Comparison of ENCODE assay signal across 8 mouse cellular contexts in genomic region chr9:72111622-72112550, GRCm38 (mm10). TPM values are rescaled to one million over a fixed set of nuclear protein-coding genes. Genes with fewer than 3 reads are reported as not detected.
DNase-seq lines count a peak whose midpoint lies in the region; ATAC-seq and TF ChIP-seq lines count a peak whose summit lies in the region.

Gene Tcf12 (minus strand): TSS chr9:72111871.

- H3K27me3 ChIP-seq in heart, embryonic 13.5 days (replicated peaks) = no peaks in the 10 kb centered on the region
- H3K27me3 ChIP-seq in kidney, postnatal 0 days (ENCODE audit: insufficient read depth, low read length) = no peaks in the 10 kb centered on the region
- H3K27me3 ChIP-seq in liver, embryonic 12.5 days (replicated peaks) = no peaks in the 10 kb centered on the region; the same call in 1 of the 2 replicates
- H3K27me3 ChIP-seq in stomach, embryonic 14.5 days (ENCODE audit: control insufficient read depth, insufficient read depth, low read length) = no peaks in the 10 kb centered on the region

- peak within 1 kb of the TSS; percentile 92 for H3K27ac ChIP-seq in brown adipose tissue, adult 24 weeks (replicated peaks; ENCODE audit: low read depth, low read length)
- peak within 1 kb of the TSS; percentile 96 for H3K27ac ChIP-seq in heart, embryonic 13.5 days (replicated peaks)
- peak within 1 kb of the TSS; percentile 97 for H3K27ac ChIP-seq in kidney, postnatal 0 days
- H3K27ac ChIP-seq in liver, embryonic 12.5 days = peak within 1 kb of the TSS; percentile 87
- peak within 1 kb of the TSS; percentile 98 for H3K27ac ChIP-seq in stomach, embryonic 14.5 days (ENCODE audit: low read length)

- H3K9ac ChIP-seq in heart, embryonic 13.5 days = peak within 1 kb of the TSS; percentile 100
- H3K9ac ChIP-seq in kidney, postnatal 0 days (ENCODE audit: low read depth, low read length) = peak within 1 kb of the TSS; percentile 100
- H3K9ac ChIP-seq in liver, embryonic 12.5 days = peak within 1 kb of the TSS; percentile 97
- H3K9ac ChIP-seq in stomach, embryonic 14.5 days (replicated peaks; ENCODE audit: low read depth, low read length) = peak within 1 kb of the TSS; percentile 99

- H3K4me2 ChIP-seq in heart, embryonic 13.5 days = peak within 1 kb of the TSS; percentile 88
- peak within 1 kb of the TSS; percentile 89 for H3K4me2 ChIP-seq in kidney, postnatal 0 days (ENCODE audit: low read length)
- H3K4me2 ChIP-seq in liver, embryonic 12.5 days = peak within 1 kb of the TSS; percentile 98
- peak within 1 kb of the TSS; percentile 73 for H3K4me2 ChIP-seq in stomach, embryonic 14.5 days (replicated peaks; ENCODE audit: low read depth, low read length)

- TF ChIP-seq CTCF in kidney, postnatal 0 days (IDR thresholded peaks at IDR 0.05; ENCODE audit: low read depth) = no peak

- H3K9me3 ChIP-seq in heart, embryonic 13.5 days = no peaks in the 10 kb centered on the region
- no peaks in the 10 kb centered on the region for H3K9me3 ChIP-seq in kidney, postnatal 0 days (replicated peaks; ENCODE audit: low read length)
- no peaks in the 10 kb centered on the region for H3K9me3 ChIP-seq in liver, embryonic 12.5 days (replicated peaks)
- no peaks in the 10 kb centered on the region for H3K9me3 ChIP-seq in stomach, embryonic 14.5 days (ENCODE audit: control insufficient read depth, low read depth, low read length)

- 2% methylated on average over 82 of the region's 88 CpGs for WGBS in heart, embryonic 13.5 days
- WGBS in kidney, postnatal 0 days = 2% methylated on average over 85 of the region's 88 CpGs
- WGBS in liver, embryonic 12.5 days (ENCODE audit: insufficient replicate concordance) = 2% methylated on average over 87 of the region's 88 CpGs
- 1% methylated on average over 84 of the region's 88 CpGs for WGBS in stomach, embryonic 14.5 days

- H3K36me3 ChIP-seq in heart, embryonic 13.5 days = peaks cover 11% of the 10 kb centered on the region
- H3K36me3 ChIP-seq in kidney, postnatal 0 days (ENCODE audit: insufficient read depth, low read length) = no peaks in the 10 kb centered on the region
- H3K36me3 ChIP-seq in liver, embryonic 12.5 days = peaks cover 9% of the 10 kb centered on the region
- peaks cover 8% of the 10 kb centered on the region for H3K36me3 ChIP-seq in stomach, embryonic 14.5 days (ENCODE audit: control insufficient read depth, insufficient read depth, low read length)

- peak within 1 kb of the TSS; percentile 97 for H3K4me3 ChIP-seq in brown adipose tissue, adult 24 weeks (ENCODE audit: insufficient read depth, low read depth, low read length)
- H3K4me3 ChIP-seq in heart, embryonic 13.5 days = peak within 1 kb of the TSS; percentile 99
- peak within 1 kb of the TSS; percentile 100 for H3K4me3 ChIP-seq in kidney, postnatal 0 days (replicated peaks; ENCODE audit: low read depth, low read length)
- H3K4me3 ChIP-seq in liver, embryonic 12.5 days = peak within 1 kb of the TSS; percentile 96
- H3K4me3 ChIP-seq in stomach, embryonic 14.5 days (ENCODE audit: low read depth, low read length) = peak within 1 kb of the TSS; percentile 98

- peak; percentile 70; the same call in 1 of the 2 replicates for ATAC-seq in heart, embryonic 13.5 days (ENCODE audit: extremely low read depth, insufficient number of reproducible peaks, low FRiP score, low TSS enrichment)
- ATAC-seq in kidney, postnatal 0 days (replicated peaks; ENCODE audit: low FRiP score, low read depth) = peak; percentile 86
- ATAC-seq in liver, embryonic 12.5 days = peak; percentile 78
- ATAC-seq in stomach, embryonic 14.5 days (ENCODE audit: insufficient number of reproducible peaks, insufficient read depth, low FRiP score, low read depth) = peak; percentile 91

- peak; percentile 78 to 80 for DNase-seq in CD8-positive naive resting alpha-beta T cell, adult 2 months (ENCODE audit: low read depth in 2 of 2, low spot score in 2 of 2)
- DNase-seq in fibroblast of lung, adult 2 months (ENCODE audit: low read depth) = peak; percentile 56
- DNase-seq in kidney, postnatal 0 days (ENCODE audit: low spot score) = peak; percentile 94
- peak; percentile 92 for DNase-seq in naive thymus-derived CD4-positive, alpha-beta T cell, adult 2 months (ENCODE audit: low read depth)

- H3K4me1 ChIP-seq in brown adipose tissue, adult 24 weeks (ENCODE audit: control insufficient read depth, insufficient read depth, insufficient read length, low read length) = peaks cover 2% of the 10 kb centered on the region; the same call in 1 of the 2 replicates
- peaks cover 24% of the 10 kb centered on the region for H3K4me1 ChIP-seq in heart, embryonic 13.5 days
- peaks cover 10% of the 10 kb centered on the region; the same call in 1 of the 2 replicates for H3K4me1 ChIP-seq in kidney, postnatal 0 days (replicated peaks; ENCODE audit: insufficient read depth, low read length)
- peaks cover 24% of the 10 kb centered on the region for H3K4me1 ChIP-seq in liver, embryonic 12.5 days
- 0 out of 2 replicates have a peak, but pooled peaks cover 3% of the 10 kb centered on the region for H3K4me1 ChIP-seq in stomach, embryonic 14.5 days (ENCODE audit: control insufficient read depth, insufficient read depth, low read length)

RNA-seq across cellular contexts. Expression of gene Tcf12, which starts in this region (rescaled TPM):
- 27.0 and 32.8 TPM in 2 replicates for polyA plus RNA-seq in brown adipose tissue, adult 24 weeks (2012; ENCODE audit: insufficient read depth, insufficient read length, missing spikeins)
- 29.7 and 31.9 TPM in 2 replicates for polyA plus RNA-seq in heart, embryonic 13.5 days (2015; fragmentation: Nextera tagmentation; extraction: Ambion mirVana)
- polyA plus RNA-seq in kidney, postnatal 0 days (2015; fragmentation: Nextera tagmentation; extraction: Ambion mirVana) = 44.9 and 47.4 TPM in 2 replicates
- polyA plus RNA-seq in liver, embryonic 12.5 days (2016; fragmentation: Nextera tagmentation; extraction: Ambion mirVana) = 19.7 and 19.9 TPM in 2 replicates
- polyA plus RNA-seq in stomach, embryonic 14.5 days (2014; fragmentation: Nextera tagmentation; extraction: Ambion mirVana) = 80.0 and 87.7 TPM in 2 replicates

Comparison
In these comparisons a context has a peak if more than half of its experiments do, and no peak if none do; other contexts are left out.
1. Peak in every context shown above with its lines: DNase-seq, ATAC-seq, H3K4me3 ChIP-seq and H3K27ac ChIP-seq.